13 mouse cellular contexts compared by ENCODE assay signal in the genomic region with DNA sequence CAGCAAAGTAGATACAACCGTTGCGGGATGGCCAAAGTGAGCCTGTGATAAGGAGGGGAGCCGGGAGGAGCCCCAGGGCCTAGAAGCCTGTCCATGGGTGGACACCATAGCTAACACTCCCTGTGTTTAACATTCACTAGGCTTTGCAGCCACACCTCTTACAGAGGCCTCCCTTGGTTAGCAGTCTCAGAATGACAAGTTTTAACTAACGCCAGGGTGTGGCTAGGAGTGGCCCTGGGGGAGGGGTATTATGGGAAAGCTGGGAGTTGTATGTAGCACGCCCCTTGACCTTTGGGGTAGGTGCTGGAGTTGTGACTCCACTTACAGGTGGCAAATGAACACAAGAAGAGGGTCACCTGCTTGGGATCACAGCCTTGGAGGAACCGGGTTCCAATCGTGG. TPM values are rescaled to one million over a fixed set of nuclear protein-coding genes. Genes with fewer than 3 reads are reported as not detected.
DNase-seq lines count a peak whose midpoint lies in the region; ATAC-seq and TF ChIP-seq lines count a peak whose summit lies in the region.
"Had no signal": no experiment of that assay in that cellular context is flagged by ENCODE, and none has a peak within 500 bp of the region (broad histone marks: within the 10 kb centered on the region; RNA-seq: fewer than 3 reads in every experiment).

No protein-coding gene starts in this region.

- no peak for DNase-seq in kidney, adult 2 months
- no peak for DNase-seq in kidney, adult 11 months
- DNase-seq in spleen, adult 2 months (ENCODE audit: low read depth in 1 of 2, low spot score in 2 of 2): no peak
- DNase-seq in spleen, postnatal 4 days (ENCODE audit: low spot score in 2 of 2): no peak
- no peak for DNase-seq in intestine, embryonic 14.5 days (ENCODE audit: low spot score)
- no peak for DNase-seq in stomach, postnatal 0 days (ENCODE audit: low spot score)
- no peak for DNase-seq in urinary bladder, adult 18-20 months (ENCODE audit: low spot score in 2 of 2)
- DNase-seq: heart, adult 2 months; right cerebral cortex, adult 18-20 months had no signal

- no peak for TF ChIP-seq CTCF in kidney, adult 2 months (conservative IDR thresholded peaks at IDR 0.05; ENCODE audit: insufficient read depth, insufficient read length, low read depth, low read length)
- TF ChIP-seq CTCF in spleen, adult 2 months (IDR thresholded peaks at IDR 0.05; ENCODE audit: extremely low read depth, insufficient read depth, insufficient read length, insufficient replicate concordance): no peak
- TF ChIP-seq CTCF in stomach, postnatal 0 days (IDR thresholded peaks at IDR 0.05; ENCODE audit: low read depth): no peak

- no peak overlapping the region for H3K9ac ChIP-seq in intestine, embryonic 14.5 days (ENCODE audit: low read length)
- H3K9ac ChIP-seq in stomach, postnatal 0 days (ENCODE audit: low read length): no peak overlapping the region
- H3K9ac ChIP-seq: limb, embryonic 13.5 days had no signal

- no peak for TF ChIP-seq EP300 in stomach, postnatal 0 days (optimal IDR thresholded peaks at IDR 0.05)

- ATAC-seq in intestine, embryonic 14.5 days (replicated peaks; ENCODE audit: low FRiP score, low TSS enrichment, low read depth): peak; percentile 43; the same call in 1 of the 2 replicates
- peak; percentile 69 for ATAC-seq in stomach, postnatal 0 days (ENCODE audit: low FRiP score, low TSS enrichment)

- no peaks in the 10 kb centered on the region for H3K4me1 ChIP-seq in kidney, adult 2 months (ENCODE audit: control insufficient read depth, insufficient read depth, low read length)
- H3K4me1 ChIP-seq in spleen, adult 2 months (ENCODE audit: control insufficient read depth, insufficient read depth, insufficient read length): peaks cover 12% of the 10 kb centered on the region
- no peaks in the 10 kb centered on the region for H3K4me1 ChIP-seq in intestine, embryonic 14.5 days (replicated peaks; ENCODE audit: control insufficient read depth, insufficient read depth, low read length)
- H3K4me1 ChIP-seq in stomach, postnatal 0 days (replicated peaks; ENCODE audit: control insufficient read depth, insufficient read depth): no peaks in the 10 kb centered on the region
- H3K4me1 ChIP-seq: limb, embryonic 13.5 days; midbrain, embryonic 10.5 days had no signal

- 86% methylated on average over 7 of the region's 7 CpGs for WGBS in kidney, adult 2 months
- WGBS in spleen, adult 2 months: 54% methylated on average over 7 of the region's 7 CpGs
- 82% methylated on average over 7 of the region's 7 CpGs for WGBS in intestine, embryonic 14.5 days
- 62% methylated on average over 7 of the region's 7 CpGs for WGBS in stomach, postnatal 0 days

- H3K4me2 ChIP-seq in intestine, embryonic 14.5 days (ENCODE audit: low read length): no peak overlapping the region
- no peak overlapping the region for H3K4me2 ChIP-seq in stomach, postnatal 0 days (replicated peaks; ENCODE audit: low read depth)
- H3K4me2 ChIP-seq: limb, embryonic 13.5 days had no signal

- H3K27me3 ChIP-seq in kidney, adult 2 months (replicated peaks; ENCODE audit: control insufficient read depth, insufficient read depth, low read length): no peaks in the 10 kb centered on the region
- H3K27me3 ChIP-seq in spleen, adult 2 months (ENCODE audit: control insufficient read depth, insufficient read depth, low read length): no peaks in the 10 kb centered on the region
- H3K27me3 ChIP-seq in intestine, embryonic 14.5 days (replicated peaks; ENCODE audit: control insufficient read depth, insufficient read depth, low read length): no peaks in the 10 kb centered on the region
- no peaks in the 10 kb centered on the region for H3K27me3 ChIP-seq in stomach, postnatal 0 days (ENCODE audit: control insufficient read depth, insufficient read depth, low read length)
- H3K27me3 ChIP-seq: CH12.LX; limb, embryonic 13.5 days had no signal

- H3K36me3 ChIP-seq in kidney, adult 2 months (ENCODE audit: control insufficient read depth, insufficient read depth, low read length): no peaks in the 10 kb centered on the region; the same call in 1 of the 2 replicates
- H3K36me3 ChIP-seq in spleen, adult 2 months (ENCODE audit: control insufficient read depth, insufficient read depth, low read length): peaks cover 12% of the 10 kb centered on the region
- H3K36me3 ChIP-seq in intestine, embryonic 14.5 days (ENCODE audit: control insufficient read depth, insufficient read depth, low read length): peaks cover 30% of the 10 kb centered on the region
- 0 out of 2 replicates have a peak, but pooled peaks cover 4% of the 10 kb centered on the region for H3K36me3 ChIP-seq in stomach, postnatal 0 days (ENCODE audit: control insufficient read depth, insufficient read depth, low read length)

- TF ChIP-seq POLR2A in kidney, adult 2 months (IDR thresholded peaks at IDR 0.05; ENCODE audit: low read depth, low read length): no peak
- TF ChIP-seq POLR2A in spleen, adult 2 months (IDR thresholded peaks at IDR 0.05; ENCODE audit: low read depth, low read length): no peak

- no peaks in the 10 kb centered on the region for H3K9me3 ChIP-seq in intestine, embryonic 14.5 days (ENCODE audit: control insufficient read depth, low read length)
- no peaks in the 10 kb centered on the region for H3K9me3 ChIP-seq in stomach, postnatal 0 days (ENCODE audit: control insufficient read depth, low read length)
- H3K9me3 ChIP-seq: limb, embryonic 13.5 days; midbrain, embryonic 10.5 days had no signal

- H3K4me3 ChIP-seq in kidney, adult 2 months (ENCODE audit: insufficient read depth, low read depth, low read length): peak overlapping the region; percentile 24; the same call in 1 of the 2 replicates
- H3K4me3 ChIP-seq in spleen, adult 2 months (ENCODE audit: extremely low read depth, insufficient read depth, insufficient read length): peak overlapping the region; percentile 61; the same call in 1 of the 2 replicates
- no peak overlapping the region for H3K4me3 ChIP-seq in intestine, embryonic 14.5 days (ENCODE audit: low read depth, low read length)
- no peak overlapping the region for H3K4me3 ChIP-seq in stomach, postnatal 0 days (ENCODE audit: low read depth, low read length)
- H3K4me3 ChIP-seq: erythroblast, embryonic 14.5 days; heart, adult 2 months; limb, embryonic 13.5 days; midbrain, embryonic 10.5 days had no signal

- no peak overlapping the region for H3K27ac ChIP-seq in kidney, adult 2 months (ENCODE audit: insufficient read depth, low read depth, low read length)
- peak overlapping the region; percentile 70 for H3K27ac ChIP-seq in spleen, adult 2 months (ENCODE audit: insufficient read depth, low read length)
- no peak overlapping the region for H3K27ac ChIP-seq in intestine, embryonic 14.5 days (ENCODE audit: low read depth)
- H3K27ac ChIP-seq in stomach, postnatal 0 days (replicated peaks): no peak overlapping the region
- H3K27ac ChIP-seq: heart, adult 2 months; limb, embryonic 13.5 days had no signal

RNA-seq across cellular contexts. Expression of gene Nlrc3, which starts 0.8 kb away (rescaled TPM):
- polyA plus RNA-seq in kidney, adult 2 months (2012; rRNA removed): 3.8 and 4.0 TPM in 2 replicates
- polyA plus RNA-seq in spleen, adult 2 months (2012; rRNA removed): 34.6 and 52.0 TPM in 2 replicates
- 0.84 and 1.6 TPM in 2 replicates for polyA plus RNA-seq in intestine, embryonic 14.5 days (2014; fragmentation: Nextera tagmentation; extraction: Ambion mirVana)
- polyA plus RNA-seq in stomach, postnatal 0 days (2015; fragmentation: Nextera tagmentation; extraction: Ambion mirVana): 0.15 and 0.27 TPM in 2 replicates
- polyA plus RNA-seq: erythroblast, embryonic 14.5 days had no signal

RNA-seq across cellular contexts. Expression of gene Slx4, which starts 27.9 kb away (rescaled TPM):
- 36.0 and 41.0 TPM in 2 replicates for polyA plus RNA-seq in kidney, adult 2 months (2012; rRNA removed)
- polyA plus RNA-seq in spleen, adult 2 months (2012; rRNA removed): 26.5 and 29.6 TPM in 2 replicates
- polyA plus RNA-seq in intestine, embryonic 14.5 days (2014; fragmentation: Nextera tagmentation; extraction: Ambion mirVana): 23.5 and 23.8 TPM in 2 replicates
- 3.3 TPM in 2 replicates for polyA plus RNA-seq in stomach, postnatal 0 days (2015; fragmentation: Nextera tagmentation; extraction: Ambion mirVana)

Comparison
In these comparisons a context has a peak if more than half of its experiments do, and no peak if none do; other contexts are left out.
1. H3K4me3 ChIP-seq: peak in kidney, adult 2 months (single experiment) and spleen, adult 2 months (single experiment); none in intestine, embryonic 14.5 days (single experiment) and stomach, postnatal 0 days (single experiment).